Mouse (Mus musculus): ENCODE measurements around the gene Gm10097. TPM values are rescaled to one million over a fixed set of nuclear protein-coding genes. Genes with fewer than 3 reads are reported as not detected.

The Gm10097 gene
- total RNA-seq (2012; rRNA removed), result not detected in 2 replicates

- DNase-seq (ENCODE audit: low read depth, low spot score), result no peak
- H3K27ac ChIP-seq (ENCODE audit: insufficient read depth, low read depth, low read length, poor library complexity, severe bottlenecking), result no peak within 1 kb of the TSS
- H3K9me3 ChIP-seq (ENCODE audit: control insufficient read depth, insufficient read depth, low read depth, low read length), result no peaks in the 10 kb centered on the region
- TF ChIP-seq CHD2 (IDR thresholded peaks at IDR 0.05; ENCODE audit: low read depth, low read length) (no peak), ZNF384 (IDR thresholded peaks at IDR 0.05; ENCODE audit: low read depth, low read length) (no peak), HCFC1 (IDR thresholded peaks at IDR 0.05; ENCODE audit: borderline replicate concordance, insufficient read depth, low read length) (no peak), MAFK (IDR thresholded peaks at IDR 0.05; ENCODE audit: insufficient read depth, low read depth, low read length) (no peak), ZC3H11A (IDR thresholded peaks at IDR 0.05; ENCODE audit: borderline replicate concordance, low read depth, low read length) (no peak)
- no peaks in the 10 kb centered on the region for H3K4me1 ChIP-seq (ENCODE audit: control insufficient read depth in 2 of 2, insufficient read depth in 2 of 2, low read length in 2 of 2, poor library complexity in 1 of 2)
- no peak within 1 kb of the TSS for H3K4me3 ChIP-seq (ENCODE audit: insufficient read depth in 1 of 2, low read depth in 1 of 2, low read length in 2 of 2, poor library complexity in 1 of 2, severe bottlenecking in 1 of 2)
- no peaks in the 10 kb centered on the region for H3K36me3 ChIP-seq (ENCODE audit: control insufficient read depth, insufficient read depth, low read length, poor library complexity, severe bottlenecking)
- in situ Hi-C loops (cut with MboI; ENCODE audit: low sequenced_read_pairs in 2 of 2, unreplicated experiment in 2 of 2), result no loop called here
- H3K9ac ChIP-seq (ENCODE audit: insufficient read depth, low read depth, low read length, poor library complexity, severe bottlenecking), result no peak within 1 kb of the TSS
These were observed at the start of gene Gm10097 for GRCm38 (mm10) chr10:5068676-5069265. TSS of gene Gm10097 (plus strand) at chr10:5069192.

GRCm38 (mm10) chr10:5025906-5026305, 43.1 kb upstream of the Gm10097 start:
- no peak for TF ChIP-seq ZC3H11A (IDR thresholded peaks at IDR 0.05; ENCODE audit: borderline replicate concordance, low read depth, low read length)
- TF ChIP-seq CHD2 (IDR thresholded peaks at IDR 0.05; ENCODE audit: low read depth, low read length), result no peak
- no peak for TF ChIP-seq ZNF384 (IDR thresholded peaks at IDR 0.05; ENCODE audit: low read depth, low read length)
- TF ChIP-seq HCFC1 (IDR thresholded peaks at IDR 0.05; ENCODE audit: borderline replicate concordance, insufficient read depth, low read length), result no peak
- no peak for TF ChIP-seq MAFK (IDR thresholded peaks at IDR 0.05; ENCODE audit: insufficient read depth, low read depth, low read length)
- DNase-seq (ENCODE audit: low read depth, low spot score), result no peak
- H3K9me3 ChIP-seq (ENCODE audit: control insufficient read depth, insufficient read depth, low read depth, low read length), result no peaks in the 10 kb centered on the region
- H3K4me3 ChIP-seq (ENCODE audit: insufficient read depth in 1 of 2, low read depth in 1 of 2, low read length in 2 of 2, poor library complexity in 1 of 2, severe bottlenecking in 1 of 2), result no peak overlapping the region
- no peak overlapping the region for H3K9ac ChIP-seq (ENCODE audit: insufficient read depth, low read depth, low read length, poor library complexity, severe bottlenecking)
- H3K27ac ChIP-seq (ENCODE audit: insufficient read depth, low read depth, low read length, poor library complexity, severe bottlenecking), result no peak overlapping the region
- H3K4me1 ChIP-seq (ENCODE audit: control insufficient read depth in 2 of 2, insufficient read depth in 2 of 2, low read length in 2 of 2, poor library complexity in 1 of 2), result no peaks in the 10 kb centered on the region
- in situ Hi-C loops (cut with MboI; ENCODE audit: low sequenced_read_pairs in 2 of 2, unreplicated experiment in 2 of 2), result no loop called here
- no peaks in the 10 kb centered on the region for H3K36me3 ChIP-seq (ENCODE audit: control insufficient read depth, insufficient read depth, low read length, poor library complexity, severe bottlenecking)

- H3K4me3 ChIP-seq (ENCODE audit: insufficient read depth in 1 of 2, low read depth in 1 of 2, low read length in 2 of 2, poor library complexity in 1 of 2, severe bottlenecking in 1 of 2), result no peak overlapping the region
- TF ChIP-seq MAFK (IDR thresholded peaks at IDR 0.05; ENCODE audit: insufficient read depth, low read depth, low read length) (no peak), CHD2 (IDR thresholded peaks at IDR 0.05; ENCODE audit: low read depth, low read length) (no peak; the same call in 1 of the 2 replicates), ZC3H11A (IDR thresholded peaks at IDR 0.05; ENCODE audit: borderline replicate concordance, low read depth, low read length) (no peak), ZNF384 (IDR thresholded peaks at IDR 0.05; ENCODE audit: low read depth, low read length) (no peak), HCFC1 (IDR thresholded peaks at IDR 0.05; ENCODE audit: borderline replicate concordance, insufficient read depth, low read length) (no peak)
- no peaks in the 10 kb centered on the region for H3K4me1 ChIP-seq (ENCODE audit: control insufficient read depth in 2 of 2, insufficient read depth in 2 of 2, low read length in 2 of 2, poor library complexity in 1 of 2)
- H3K36me3 ChIP-seq (ENCODE audit: control insufficient read depth, insufficient read depth, low read length, poor library complexity, severe bottlenecking), result no peaks in the 10 kb centered on the region
- no peak overlapping the region for H3K27ac ChIP-seq (ENCODE audit: insufficient read depth, low read depth, low read length, poor library complexity, severe bottlenecking)
- DNase-seq (ENCODE audit: low read depth, low spot score), result peak; percentile 38
- H3K9me3 ChIP-seq (ENCODE audit: control insufficient read depth, insufficient read depth, low read depth, low read length), result no peaks in the 10 kb centered on the region
- no peak overlapping the region for H3K9ac ChIP-seq (ENCODE audit: insufficient read depth, low read depth, low read length, poor library complexity, severe bottlenecking)
- in situ Hi-C loops (cut with MboI; ENCODE audit: low sequenced_read_pairs in 2 of 2, unreplicated experiment in 2 of 2), result no loop called here
These were observed 41.8 kb upstream of the Gm10097 start for GRCm38 (mm10) chr10:5027208-5027607.

GRCm38 (mm10) chr10:5028301-5028700, 40.7 kb upstream of the Gm10097 start:
- TF ChIP-seq ZNF384 (IDR thresholded peaks at IDR 0.05; ENCODE audit: low read depth, low read length), result no peak
- TF ChIP-seq MAFK (IDR thresholded peaks at IDR 0.05; ENCODE audit: insufficient read depth, low read depth, low read length), result no peak
- no peak for TF ChIP-seq ZC3H11A (IDR thresholded peaks at IDR 0.05; ENCODE audit: borderline replicate concordance, low read depth, low read length)
- no peak for TF ChIP-seq HCFC1 (IDR thresholded peaks at IDR 0.05; ENCODE audit: borderline replicate concordance, insufficient read depth, low read length)
- no peak for TF ChIP-seq CHD2 (IDR thresholded peaks at IDR 0.05; ENCODE audit: low read depth, low read length)
- in situ Hi-C loops (cut with MboI; ENCODE audit: low sequenced_read_pairs in 2 of 2, unreplicated experiment in 2 of 2), result no loop called here

More at GRCm38 (mm10) chr10:5028301-5028700, 40.7 kb upstream of the Gm10097 start:
- H3K9ac ChIP-seq (ENCODE audit: insufficient read depth, low read depth, low read length, poor library complexity, severe bottlenecking), result no peak overlapping the region
- no peak overlapping the region for H3K27ac ChIP-seq (ENCODE audit: insufficient read depth, low read depth, low read length, poor library complexity, severe bottlenecking)
- H3K9me3 ChIP-seq (ENCODE audit: control insufficient read depth, insufficient read depth, low read depth, low read length), result no peaks in the 10 kb centered on the region
- DNase-seq (ENCODE audit: low read depth, low spot score), result no peak
- H3K4me3 ChIP-seq (ENCODE audit: insufficient read depth in 1 of 2, low read depth in 1 of 2, low read length in 2 of 2, poor library complexity in 1 of 2, severe bottlenecking in 1 of 2), result no peak overlapping the region
- no peaks in the 10 kb centered on the region for H3K36me3 ChIP-seq (ENCODE audit: control insufficient read depth, insufficient read depth, low read length, poor library complexity, severe bottlenecking)
- no peaks in the 10 kb centered on the region for H3K4me1 ChIP-seq (ENCODE audit: control insufficient read depth in 2 of 2, insufficient read depth in 2 of 2, low read length in 2 of 2, poor library complexity in 1 of 2)
